Mouse (Mus musculus): ENCODE data around the gene Mfsd5. TPM values are rescaled to one million over a fixed set of nuclear protein-coding genes. Genes with fewer than 3 reads are reported as not detected.

Mfsd5 gene
- polyA plus RNA-seq, 1 experiment from 2014 or later, result 27.4 TPM

DNA sequence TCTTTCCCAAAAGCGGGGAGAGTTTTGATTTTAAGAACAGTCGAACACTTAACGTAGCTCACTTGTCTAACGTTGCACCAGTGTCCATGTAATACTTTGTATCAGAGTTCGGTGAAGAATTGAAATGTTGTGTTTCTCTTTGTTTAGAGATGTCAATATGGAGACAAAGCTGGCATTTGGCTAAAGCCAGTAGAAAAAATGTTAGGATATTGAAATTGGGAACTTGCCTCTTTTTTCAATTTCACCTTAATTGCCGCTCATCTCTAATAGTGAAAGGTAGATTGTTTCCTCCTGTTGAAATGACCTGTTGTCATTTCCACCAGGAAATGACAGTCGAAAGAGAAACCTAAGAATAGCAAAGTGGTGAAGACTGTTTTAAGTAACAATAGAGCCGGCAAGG, 47.6 kb downstream of the Mfsd5 start:
- no peak overlapping the region for H3K27ac ChIP-seq (ENCODE audit: low read depth)
- peaks cover 10% of the 10 kb centered on the region for H3K4me1 ChIP-seq (ENCODE audit: insufficient read depth)
- peaks cover 29% of the 10 kb centered on the region for H3K36me3 ChIP-seq (replicated peaks; ENCODE audit: insufficient read depth, low read length)
- H3K27me3 ChIP-seq (ENCODE audit: insufficient read depth, low read length), result no peaks in the 10 kb centered on the region
- WGBS (ENCODE audit: insufficient replicate concordance), result 47% methylated on average over 8 of the region's 8 CpGs
- DNase-seq (no peak), ATAC-seq (no peak)
- peak overlapping the region; percentile 83 for H3K4me3 ChIP-seq (ENCODE audit: low read depth, low read length)
- no peaks in the 10 kb centered on the region for H3K9me3 ChIP-seq (ENCODE audit: low read length)
- peak overlapping the region; percentile 82 for H3K9ac ChIP-seq (replicated peaks)
- peak overlapping the region; percentile 79 for H3K4me2 ChIP-seq (ENCODE audit: low read depth, low read length)
- TF ChIP-seq CTCF (IDR thresholded peaks at IDR 0.05; ENCODE audit: low read depth), result no peak
- TF ChIP-seq EP300 (IDR thresholded peaks at IDR 0.05; ENCODE audit: low read depth), result no peak

Other genes with a start within 250 kb of the Mfsd5 start
- 30.9 and 32.2 TPM in 2 replicates for gene Eif4b, start 205.7 kb upstream of the Mfsd5 start, polyA plus RNA-seq (2015; fragmentation: Nextera tagmentation; extraction: Ambion mirVana)
- 9.2 TPM in 2 replicates for gene Tns2, start 179.0 kb upstream of the Mfsd5 start, polyA plus RNA-seq (2015; fragmentation: Nextera tagmentation; extraction: Ambion mirVana)
- 9.2 and 10.0 TPM in 2 replicates for gene Spryd3, start 143.2 kb upstream of the Mfsd5 start, polyA plus RNA-seq (2015; fragmentation: Nextera tagmentation; extraction: Ambion mirVana)
- 4.8 and 5.9 TPM in 2 replicates for gene Igfbp6, start 135.1 kb upstream of the Mfsd5 start, polyA plus RNA-seq (2015; fragmentation: Nextera tagmentation; extraction: Ambion mirVana)
- gene Soat2, start 128.9 kb upstream of the Mfsd5 start, polyA plus RNA-seq (2015; fragmentation: Nextera tagmentation; extraction: Ambion mirVana), result 10.9 and 13.6 TPM in 2 replicates
- 10.7 and 11.6 TPM in 2 replicates for gene Zfp740, start 76.2 kb upstream of the Mfsd5 start, polyA plus RNA-seq (2015; fragmentation: Nextera tagmentation; extraction: Ambion mirVana)
- gene Csad, start 74.7 kb upstream of the Mfsd5 start, polyA plus RNA-seq (2015; fragmentation: Nextera tagmentation; extraction: Ambion mirVana), result 224 and 243 TPM in 2 replicates
- 5.8 and 8.6 TPM in 2 replicates for gene Itgb7, start 47.5 kb upstream of the Mfsd5 start, polyA plus RNA-seq (2015; fragmentation: Nextera tagmentation; extraction: Ambion mirVana)
- 2.4 and 2.6 TPM in 2 replicates for gene Rarg, start 21.9 kb upstream of the Mfsd5 start, polyA plus RNA-seq (2015; fragmentation: Nextera tagmentation; extraction: Ambion mirVana)
- not detected in 2 replicates for gene Gm9918, start 8.9 kb upstream of the Mfsd5 start, polyA plus RNA-seq (2015; fragmentation: Nextera tagmentation; extraction: Ambion mirVana)
- gene Espl1, start 16.8 kb downstream of the Mfsd5 start, polyA plus RNA-seq (2015; fragmentation: Nextera tagmentation; extraction: Ambion mirVana), result 7.3 and 7.8 TPM in 2 replicates
- 172 and 179 TPM in 2 replicates for gene Pfdn5, start 46.7 kb downstream of the Mfsd5 start, polyA plus RNA-seq (2015; fragmentation: Nextera tagmentation; extraction: Ambion mirVana)
- gene Myg1, start 52.3 kb downstream of the Mfsd5 start, polyA plus RNA-seq (2015; fragmentation: Nextera tagmentation; extraction: Ambion mirVana), result 28.1 and 30.8 TPM in 2 replicates
- gene Aaas, start 71.3 kb downstream of the Mfsd5 start, polyA plus RNA-seq (2015; fragmentation: Nextera tagmentation; extraction: Ambion mirVana), result 15.6 and 18.8 TPM in 2 replicates
- not detected in 2 replicates for gene Sp7, start 87.7 kb downstream of the Mfsd5 start, polyA plus RNA-seq (2015; fragmentation: Nextera tagmentation; extraction: Ambion mirVana)
- gene Sp1, start 126.7 kb downstream of the Mfsd5 start, polyA plus RNA-seq (2015; fragmentation: Nextera tagmentation; extraction: Ambion mirVana), result 2.8 and 2.9 TPM in 2 replicates
- gene Amhr2, start 165.9 kb downstream of the Mfsd5 start, polyA plus RNA-seq (2015; fragmentation: Nextera tagmentation; extraction: Ambion mirVana), result 0.36 and 0.60 TPM in 2 replicates
- gene Prr13, start 179.6 kb downstream of the Mfsd5 start, polyA plus RNA-seq (2015; fragmentation: Nextera tagmentation; extraction: Ambion mirVana), result 76.0 and 77.2 TPM in 2 replicates
- gene Pcbp2, start 191.1 kb downstream of the Mfsd5 start, polyA plus RNA-seq (2015; fragmentation: Nextera tagmentation; extraction: Ambion mirVana), result 68.4 and 70.9 TPM in 2 replicates
- not detected in 2 replicates for gene Gm10337, start 224.3 kb downstream of the Mfsd5 start, polyA plus RNA-seq (2015; fragmentation: Nextera tagmentation; extraction: Ambion mirVana)
- gene Map3k12, start 237.6 kb downstream of the Mfsd5 start, polyA plus RNA-seq (2015; fragmentation: Nextera tagmentation; extraction: Ambion mirVana), result 0.53 and 0.85 TPM in 2 replicates
- gene Tarbp2, start 238.7 kb downstream of the Mfsd5 start, polyA plus RNA-seq (2015; fragmentation: Nextera tagmentation; extraction: Ambion mirVana), result 26.8 and 27.8 TPM in 2 replicates
- 0.42 and 0.60 TPM in 2 replicates for gene Npff, start 245.5 kb downstream of the Mfsd5 start, polyA plus RNA-seq (2015; fragmentation: Nextera tagmentation; extraction: Ambion mirVana)

All from liver, postnatal 0 days (tissue).